Mouse (Mus musculus) heart, postnatal 10 days (tissue): Measurements from ENCODE around the gene 9530068E07Rik. TPM values are rescaled to one million over a fixed set of nuclear protein-coding genes. Genes with fewer than 3 reads are reported as not detected.
"Not testable (repeated sequence)": the region's sequence is repeated elsewhere in the genome, so short reads cannot be mapped to it uniquely, and the experiment has no call there.

Experiments
- DNase-seq, 2 experiments: peaks; one replicate each; pipeline ENCODE4 v3.0.0; 2021
- intact Hi-C: fragments of 180-260 bp; cut with DNase I; formaldehyde crosslinking; loops from one replicate; pipeline ENCODE4 v1.15.1; 2025
- total RNA-seq, 2 experiments: library from RNA; stranded (reverse); gene quantifications; 2 replicates each; pipeline ENCODE4 v1.2.3; 2021

9530068E07Rik gene
- total RNA-seq = 100 to 1,000 TPM; 111 to 117 TPM

- intact Hi-C loops = no loop called here
- peak; percentile 94 to 95 for DNase-seq
Measured at GRCm38 (mm10) chr11:52395940-52396596, at the start of gene 9530068E07Rik. TSS of gene 9530068E07Rik (plus strand) at chr11:52396428.

- intact Hi-C loops = no loop called here
- peak in 1 of 2 experiments; percentile 50 for DNase-seq
Measured at GRCm38 (mm10) chr11:52346635-52347005, 49.6 kb upstream of the 9530068E07Rik start.

GRCm38 (mm10) chr11:52348156-52348555 is 48.1 kb upstream of the 9530068E07Rik start:
- DNase-seq = no peak

GRCm38 (mm10) chr11:52348724-52349123 is 47.5 kb upstream of the 9530068E07Rik start:
- no peak for DNase-seq
- intact Hi-C loops = no loop called here

More at GRCm38 (mm10) chr11:52348156-52348555, 48.1 kb upstream of the 9530068E07Rik start:
- intact Hi-C loops = no loop called here

GRCm38 (mm10) chr11:52350924-52351323 is 45.3 kb upstream of the 9530068E07Rik start:
- intact Hi-C loops = loop anchor here (1.0 kb wide), 1 partner anchor 23 kb away; no protein-coding TSS in a partner anchor
- DNase-seq = peak; percentile 59 to 63

- DNase-seq = no peak
- intact Hi-C loops = no loop called here
Measured at GRCm38 (mm10) chr11:52352271-52352670, 44.0 kb upstream of the 9530068E07Rik start.

GRCm38 (mm10) chr11:52354644-52355043 is 41.6 kb upstream of the 9530068E07Rik start:
- intact Hi-C loops = no loop called here
- DNase-seq = no peak

GRCm38 (mm10) chr11:52355601-52356000 is 40.6 kb upstream of the 9530068E07Rik start:
- intact Hi-C loops = no loop called here

GRCm38 (mm10) chr11:52357091-52357490 is 39.1 kb upstream of the 9530068E07Rik start:
- intact Hi-C loops, DNase-seq: not testable (repeated sequence)

More at GRCm38 (mm10) chr11:52355601-52356000, 40.6 kb upstream of the 9530068E07Rik start:
- DNase-seq = no peak

GRCm38 (mm10) chr11:52358520-52358919 is 37.7 kb upstream of the 9530068E07Rik start:
- peak; percentile 59 to 60 for DNase-seq
- intact Hi-C loops = no loop called here

GRCm38 (mm10) chr11:52359686-52360470 is 36.4 kb upstream of the 9530068E07Rik start:
- DNase-seq = no peak
- intact Hi-C loops = no loop called here

- peak; percentile 92 to 93 for DNase-seq
- intact Hi-C loops = no loop called here
Measured at GRCm38 (mm10) chr11:52360471-52361277, 35.6 kb upstream of the 9530068E07Rik start, which contains the start of gene Vdac1. TSS of gene Vdac1 (plus strand) at chr11:52360860.

GRCm38 (mm10) chr11:52361287-52361921 is 34.8 kb upstream of the 9530068E07Rik start:
- peak; percentile 71 to 73 for DNase-seq
- intact Hi-C loops = no loop called here

GRCm38 (mm10) chr11:52364376-52364775 is 31.9 kb upstream of the 9530068E07Rik start:
- no peak for DNase-seq
- intact Hi-C loops = no loop called here

- DNase-seq = peak; percentile 84 to 90
- intact Hi-C loops = no loop called here
Measured at GRCm38 (mm10) chr11:52365143-52365542, 31.1 kb upstream of the 9530068E07Rik start.

- intact Hi-C loops = no loop called here
- no peak for DNase-seq
Measured at GRCm38 (mm10) chr11:52366358-52366757, 29.9 kb upstream of the 9530068E07Rik start.

GRCm38 (mm10) chr11:52368176-52368985 is 27.8 kb upstream of the 9530068E07Rik start:
- intact Hi-C loops = no loop called here
- DNase-seq = no peak

- intact Hi-C loops = no loop called here
- no peak for DNase-seq
Measured at GRCm38 (mm10) chr11:52369252-52370134, 26.7 kb upstream of the 9530068E07Rik start.

- intact Hi-C loops = no loop called here
- no peak for DNase-seq
Measured at GRCm38 (mm10) chr11:52370135-52370452, 26.1 kb upstream of the 9530068E07Rik start.
